Mouse (Mus musculus): ENCODE measurements around the gene Cryzl2.

Gene Cryzl2

GRCm38 (mm10) chr1:157458421-157459208 is at the start of gene Cryzl2:
Gene Cryzl2 (plus strand): TSS chr1:157458577.
- peak; percentile 93 for DNase-seq (ENCODE audit: low read depth, low spot score)

- DNase-seq (ENCODE audit: low read depth, low spot score), result no peak
These were observed 48.7 kb upstream of the Cryzl2 start for GRCm38 (mm10) chr1:157409648-157410047.

GRCm38 (mm10) chr1:157410937-157411336 is 47.4 kb upstream of the Cryzl2 start:
- peak; percentile 1 for DNase-seq (ENCODE audit: low read depth, low spot score)

- no peak for DNase-seq (ENCODE audit: low read depth, low spot score)
These were observed 47.1 kb upstream of the Cryzl2 start for GRCm38 (mm10) chr1:157411341-157411710.

- peak; percentile 47 for DNase-seq (ENCODE audit: low read depth, low spot score)
These were observed 46.5 kb upstream of the Cryzl2 start for GRCm38 (mm10) chr1:157411711-157412380.

- peak; percentile 99 for DNase-seq (ENCODE audit: low read depth, low spot score)
These were observed 45.7 kb upstream of the Cryzl2 start, which contains the start of gene Rasal2 for GRCm38 (mm10) chr1:157412454-157413369. Gene Rasal2 (minus strand): TSS chr1:157412595.

GRCm38 (mm10) chr1:157415771-157416170 is 42.6 kb upstream of the Cryzl2 start:
- peak; percentile 17 for DNase-seq (ENCODE audit: low read depth, low spot score)

GRCm38 (mm10) chr1:157416628-157417027 is 41.7 kb upstream of the Cryzl2 start:
- no peak for DNase-seq (ENCODE audit: low read depth, low spot score)

GRCm38 (mm10) chr1:157417414-157417813 is 41.0 kb upstream of the Cryzl2 start:
- no peak for DNase-seq (ENCODE audit: low read depth, low spot score)

- DNase-seq (ENCODE audit: low read depth, low spot score), result no peak
These were observed 40.5 kb upstream of the Cryzl2 start for GRCm38 (mm10) chr1:157417861-157418260.

- DNase-seq (ENCODE audit: low read depth, low spot score), result peak; percentile 67
These were observed 32.5 kb upstream of the Cryzl2 start for GRCm38 (mm10) chr1:157425741-157426427.

- no peak for DNase-seq (ENCODE audit: low read depth, low spot score)
These were observed 31.4 kb upstream of the Cryzl2 start for GRCm38 (mm10) chr1:157426933-157427332.

GRCm38 (mm10) chr1:157427604-157428003 is 30.8 kb upstream of the Cryzl2 start:
- DNase-seq (ENCODE audit: low read depth, low spot score), result no peak

- DNase-seq (ENCODE audit: low read depth, low spot score), result no peak
These were observed 30.0 kb upstream of the Cryzl2 start for GRCm38 (mm10) chr1:157428366-157428765.

- no peak for DNase-seq (ENCODE audit: low read depth, low spot score)
These were observed 25.1 kb upstream of the Cryzl2 start for GRCm38 (mm10) chr1:157433316-157433715.

- DNase-seq (ENCODE audit: low read depth, low spot score), result peak; percentile 63
These were observed 24.0 kb upstream of the Cryzl2 start for GRCm38 (mm10) chr1:157434404-157434803.

GRCm38 (mm10) chr1:157435926-157436325 is 22.5 kb upstream of the Cryzl2 start:
- no peak for DNase-seq (ENCODE audit: low read depth, low spot score)

- DNase-seq (ENCODE audit: low read depth, low spot score), result no peak
These were observed 20.1 kb upstream of the Cryzl2 start for GRCm38 (mm10) chr1:157438290-157438689.

- no peak for DNase-seq (ENCODE audit: low read depth, low spot score)
These were observed 19.3 kb upstream of the Cryzl2 start for GRCm38 (mm10) chr1:157439101-157439500.

- DNase-seq (ENCODE audit: low read depth, low spot score), result peak; percentile 73
These were observed 18.3 kb upstream of the Cryzl2 start for GRCm38 (mm10) chr1:157439973-157440641.
